Comparison of ENCODE assay signal across 8 mouse cellular contexts in genomic region chr8:105607684-105608083, GRCm38 (mm10). TPM values are rescaled to one million over a fixed set of nuclear protein-coding genes. Genes with fewer than 3 reads are reported as not detected.
DNase-seq lines count a peak whose midpoint lies in the region; ATAC-seq and TF ChIP-seq lines count a peak whose summit lies in the region.

No protein-coding gene starts in this region.

- no peak for TF ChIP-seq EP300 in CH12.LX (IDR thresholded peaks at IDR 0.05; ENCODE audit: low read length)

- peak; percentile 56 for DNase-seq in forebrain, embryonic 11.5 days (ENCODE audit: low spot score)
- DNase-seq in CH12.LX (ENCODE audit: extremely low read depth): peak; percentile 67
- peak; percentile 63 to 79 for DNase-seq in cerebellum, postnatal 10 days
- peak; percentile 71 for DNase-seq in kidney, adult 2 months
- DNase-seq in lung, postnatal 14 days: peak; percentile 64
- DNase-seq in thymus, postnatal 10 days (ENCODE audit: low spot score in 2 of 2): peak; percentile 65 to 82
- no peak for DNase-seq in left cerebral cortex, adult 18-20 months (ENCODE audit: low spot score in 2 of 2)

- WGBS in forebrain, embryonic 11.5 days: 30% methylated on average over 4 of the region's 4 CpGs
- WGBS in forebrain, embryonic 13.5 days: 29% methylated on average over 4 of the region's 4 CpGs
- WGBS in kidney, adult 2 months: 33% methylated on average over 4 of the region's 4 CpGs

- TF ChIP-seq RAD21 in CH12.LX (IDR thresholded peaks at IDR 0.05; ENCODE audit: low read depth, low read length): no peak; the same call in 1 of the 2 replicates

- TF ChIP-seq CTCF in CH12.LX (conservative IDR thresholded peaks at IDR 0.05 in 1 of 2, IDR thresholded peaks at IDR 0.05 in 1 of 2; ENCODE audit: low read depth in 2 of 2, low read length in 2 of 2): peak; percentile 39 to 63; a peak in 3 of 4 replicates
- peak; percentile 42 for TF ChIP-seq CTCF in kidney, adult 2 months (conservative IDR thresholded peaks at IDR 0.05; ENCODE audit: insufficient read depth, insufficient read length, low read depth, low read length)

- no peaks in the 10 kb centered on the region for H3K79me2 ChIP-seq in CH12.LX (replicated peaks; ENCODE audit: control insufficient read depth, extremely low read depth, insufficient read depth, poor library complexity, severe bottlenecking)

- in situ Hi-C loops in CH12.LX (cut with MboI; ENCODE audit: low pct_ligation_motif_present, low pct_unique_long_range_greater_than_20kb, low sequenced_read_pairs): no loop called here

- peaks cover 11% of the 10 kb centered on the region for H3K27me3 ChIP-seq in forebrain, embryonic 11.5 days (ENCODE audit: control insufficient read depth, insufficient read depth, low read length)
- peaks cover 17% of the 10 kb centered on the region for H3K27me3 ChIP-seq in forebrain, embryonic 13.5 days
- peaks cover 5% of the 10 kb centered on the region for H3K27me3 ChIP-seq in CH12.LX (replicated peaks)
- H3K27me3 ChIP-seq in kidney, adult 2 months (replicated peaks; ENCODE audit: control insufficient read depth, insufficient read depth, low read length): no peaks in the 10 kb centered on the region

- no peak overlapping the region for H3K4me3 ChIP-seq in forebrain, embryonic 11.5 days (ENCODE audit: low read depth, low read length)
- H3K4me3 ChIP-seq in forebrain, embryonic 13.5 days: no peak overlapping the region
- H3K4me3 ChIP-seq in CH12.LX (replicated peaks in 1 of 3; ENCODE audit: low read depth in 2 of 3, low read length in 2 of 3, poor library complexity in 1 of 3): no peak overlapping the region
- no peak overlapping the region for H3K4me3 ChIP-seq in kidney, adult 2 months (ENCODE audit: insufficient read depth, low read depth, low read length)

- no peak overlapping the region for H3K4me2 ChIP-seq in forebrain, embryonic 11.5 days (ENCODE audit: low read depth, low read length, severe bottlenecking)
- no peak overlapping the region for H3K4me2 ChIP-seq in forebrain, embryonic 13.5 days
- H3K4me2 ChIP-seq in CH12.LX (ENCODE audit: insufficient read depth, low read depth, poor library complexity, severe bottlenecking): no peak overlapping the region

- H3K27ac ChIP-seq in forebrain, embryonic 11.5 days (ENCODE audit: low read depth, low read length): no peak overlapping the region
- no peak overlapping the region for H3K27ac ChIP-seq in forebrain, embryonic 13.5 days
- no peak overlapping the region for H3K27ac ChIP-seq in CH12.LX (ENCODE audit: insufficient read depth, low read depth)
- H3K27ac ChIP-seq in kidney, adult 2 months (ENCODE audit: insufficient read depth, low read depth, low read length): peak overlapping the region; percentile 4; the same call in 1 of the 2 replicates

- dilution Hi-C loops in CH12.LX (cut with MboI; ENCODE audit: extremely low pct_ligation_motif_present, extremely low pct_unique_long_range_greater_than_20kb, low sequenced_read_pairs): no loop called here

- peaks cover 8% of the 10 kb centered on the region; the same call in 1 of the 2 replicates for H3K4me1 ChIP-seq in forebrain, embryonic 11.5 days (replicated peaks; ENCODE audit: control insufficient read depth, insufficient read depth, low read length)
- peaks cover 22% of the 10 kb centered on the region for H3K4me1 ChIP-seq in forebrain, embryonic 13.5 days
- H3K4me1 ChIP-seq in CH12.LX (ENCODE audit: control insufficient read depth in 1 of 2, insufficient read depth in 2 of 2): peaks cover 7 to 36% of the 10 kb centered on the region in 2 experiments
- H3K4me1 ChIP-seq in kidney, adult 2 months (ENCODE audit: control insufficient read depth, insufficient read depth, low read length): peaks cover 9% of the 10 kb centered on the region

- H3K9me3 ChIP-seq in forebrain, embryonic 11.5 days (ENCODE audit: control insufficient read depth, low read length): no peaks in the 10 kb centered on the region
- no peaks in the 10 kb centered on the region for H3K9me3 ChIP-seq in forebrain, embryonic 13.5 days (replicated peaks)
- no peaks in the 10 kb centered on the region for H3K9me3 ChIP-seq in CH12.LX (replicated peaks; ENCODE audit: low read length)

- no peak for ATAC-seq in forebrain, embryonic 11.5 days (replicated peaks; ENCODE audit: low FRiP score)
- ATAC-seq in forebrain, embryonic 13.5 days: no peak

- no peak overlapping the region for H3K9ac ChIP-seq in forebrain, embryonic 11.5 days (ENCODE audit: low read length)
- H3K9ac ChIP-seq in forebrain, embryonic 13.5 days: no peak overlapping the region
- no peak overlapping the region for H3K9ac ChIP-seq in CH12.LX (ENCODE audit: insufficient read depth, low read depth)

- TF ChIP-seq POLR2A in CH12.LX (IDR thresholded peaks at IDR 0.05; ENCODE audit: low read depth, low read length): no peak
- no peak for TF ChIP-seq POLR2A in kidney, adult 2 months (IDR thresholded peaks at IDR 0.05; ENCODE audit: low read depth, low read length)

- H3K36me3 ChIP-seq in forebrain, embryonic 11.5 days (ENCODE audit: control insufficient read depth, insufficient read depth, low read length): no peaks in the 10 kb centered on the region
- no peaks in the 10 kb centered on the region for H3K36me3 ChIP-seq in forebrain, embryonic 13.5 days (ENCODE audit: poor library complexity, severe bottlenecking)
- H3K36me3 ChIP-seq in CH12.LX (replicated peaks in 1 of 2; ENCODE audit: control insufficient read depth in 1 of 2, insufficient read depth in 1 of 2, low read length in 1 of 2): peaks cover 0 to 9% of the 10 kb centered on the region in 2 experiments
- H3K36me3 ChIP-seq in kidney, adult 2 months (ENCODE audit: control insufficient read depth, insufficient read depth, low read length): no peaks in the 10 kb centered on the region

TF ChIP-seq in CH12.LX, 34 proteins besides CTCF, POLR2A, EP300 and RAD21:
- no peak for TF ChIP-seq JUND (conservative IDR thresholded peaks at IDR 0.05; ENCODE audit: low read depth, low read length)
- no peak for TF ChIP-seq ZMIZ1 (IDR thresholded peaks at IDR 0.05; ENCODE audit: low read depth, low read length)
- TF ChIP-seq HCFC1 (IDR thresholded peaks at IDR 0.05; ENCODE audit: low read depth, low read length): no peak
- peak; percentile 25; the same call in 1 of the 2 replicates for TF ChIP-seq SMC3 (IDR thresholded peaks at IDR 0.05; ENCODE audit: low read depth, low read length)

RNA-seq across cellular contexts. Expression of gene Ripor1, which starts 2.6 kb away (rescaled TPM):
- 18.2 and 18.9 TPM in 2 replicates for polyA plus RNA-seq in forebrain, embryonic 11.5 days (2014; fragmentation: Nextera tagmentation; extraction: Ambion mirVana)
- polyA plus RNA-seq in forebrain, embryonic 13.5 days (2015; fragmentation: Nextera tagmentation; extraction: Ambion mirVana): 17.6 and 20.6 TPM in 2 replicates
- 1.5 and 1.7 TPM in 2 replicates for total RNA-seq in CH12.LX (2012; rRNA removed)
- 0.24 and 0.28 TPM in 2 replicates for total RNA-seq in CH12.LX (2014; rRNA removed)
- polyA plus RNA-seq in CH12.LX (2012; ENCODE audit: insufficient read length, low read depth): 5.8 and 7.2 TPM in 2 replicates
- 50.6 and 54.8 TPM in 2 replicates for polyA plus RNA-seq in kidney, adult 2 months (2012; rRNA removed)
- 10 to 100 TPM; 70.6 to 84.6 TPM for total RNA-seq in left cerebral cortex, adult 18-20 months (2021)

RNA-seq across cellular contexts. Expression of gene Ctcf, which starts 28.7 kb away (rescaled TPM):
- 134 and 145 TPM in 2 replicates for polyA plus RNA-seq in forebrain, embryonic 11.5 days (2014; fragmentation: Nextera tagmentation; extraction: Ambion mirVana)
- 165 and 173 TPM in 2 replicates for polyA plus RNA-seq in forebrain, embryonic 13.5 days (2015; fragmentation: Nextera tagmentation; extraction: Ambion mirVana)
- total RNA-seq in CH12.LX (2012; rRNA removed) (42.3 and 47.2 TPM in 2 replicates), CH12.LX (2014; rRNA removed) (48.3 and 52.4 TPM in 2 replicates)
- polyA plus RNA-seq in CH12.LX (2012; ENCODE audit: insufficient read length, low read depth): 97.9 and 107 TPM in 2 replicates
- polyA plus RNA-seq in kidney, adult 2 months (2012; rRNA removed): 13.3 and 16.7 TPM in 2 replicates
- total RNA-seq in left cerebral cortex, adult 18-20 months (2021): 10 to 100 TPM; 68.0 to 68.4 TPM

RNA-seq across cellular contexts. Expression of gene Agrp, which starts 29.5 kb away (rescaled TPM):
- 0.49 and 1.6 TPM in 2 replicates for polyA plus RNA-seq in forebrain, embryonic 11.5 days (2014; fragmentation: Nextera tagmentation; extraction: Ambion mirVana)
- 0.62 and 0.88 TPM in 2 replicates for polyA plus RNA-seq in forebrain, embryonic 13.5 days (2015; fragmentation: Nextera tagmentation; extraction: Ambion mirVana)
- total RNA-seq in CH12.LX (2012; rRNA removed) (0.21 and 0.30 TPM in 2 replicates), CH12.LX (2014; rRNA removed) (not detected in 2 replicates)
- polyA plus RNA-seq in CH12.LX (2012; ENCODE audit: insufficient read length, low read depth): not detected in 2 replicates
- 0.13 and 0.31 TPM in 2 replicates for polyA plus RNA-seq in kidney, adult 2 months (2012; rRNA removed)
- total RNA-seq in left cerebral cortex, adult 18-20 months (2021): not detected

RNA-seq across cellular contexts. Expression of gene Atp6v0d1, which starts 41.8 kb away (rescaled TPM):
- 99.2 and 108 TPM in 2 replicates for polyA plus RNA-seq in forebrain, embryonic 11.5 days (2014; fragmentation: Nextera tagmentation; extraction: Ambion mirVana)
- polyA plus RNA-seq in forebrain, embryonic 13.5 days (2015; fragmentation: Nextera tagmentation; extraction: Ambion mirVana): 136 and 152 TPM in 2 replicates
- 38.0 and 48.8 TPM in 2 replicates for total RNA-seq in CH12.LX (2012; rRNA removed)
- total RNA-seq in CH12.LX (2014; rRNA removed): 51.0 and 55.3 TPM in 2 replicates
- polyA plus RNA-seq in CH12.LX (2012; ENCODE audit: insufficient read length, low read depth): 48.8 and 53.6 TPM in 2 replicates
- 161 and 182 TPM in 2 replicates for polyA plus RNA-seq in kidney, adult 2 months (2012; rRNA removed)
- total RNA-seq in left cerebral cortex, adult 18-20 months (2021): 100 to 1,000 TPM; 306 to 326 TPM

Comparison
In these comparisons a context has a peak if more than half of its experiments do, and no peak if none do; other contexts are left out.
1. DNase-seq: peak in forebrain, embryonic 11.5 days (single experiment), CH12.LX (single experiment), cerebellum, postnatal 10 days (2 of 2), kidney, adult 2 months (single experiment), lung, postnatal 14 days (single experiment) and thymus, postnatal 10 days (2 of 2); none in left cerebral cortex, adult 18-20 months (0 of 2).